Mouse (Mus musculus) stomach, postnatal 0 days (tissue): ENCODE measurements around the gene Kcnma1.

Source experiments
- CTCF ChIP-seq: IDR thresholded peaks from 2 replicates; pipeline ENCODE4 v1.5.1; 2016; ENCODE audit warnings: antibody characterized with exemption, low read depth, mild to moderate bottlenecking, moderate library complexity
- EP300 ChIP-seq: optimal IDR thresholded peaks from 2 replicates; pipeline ENCODE3; 2016; ENCODE audit warnings: antibody characterized with exemption

- TF ChIP-seq CTCF, result no peak
- TF ChIP-seq EP300, result no peak
Measured at GRCm38 (mm10) chr14:23786687-23787073, 227.6 kb downstream of the Kcnma1 start.
